Mouse (Mus musculus): ENCODE measurements around the gene Osgin1. TPM values are rescaled to one million over a fixed set of nuclear protein-coding genes. Genes with fewer than 3 reads are reported as not detected.

Osgin1 gene
- polyA plus RNA-seq, 1 experiment from 2014 or later, result 0.08 TPM

DNA sequence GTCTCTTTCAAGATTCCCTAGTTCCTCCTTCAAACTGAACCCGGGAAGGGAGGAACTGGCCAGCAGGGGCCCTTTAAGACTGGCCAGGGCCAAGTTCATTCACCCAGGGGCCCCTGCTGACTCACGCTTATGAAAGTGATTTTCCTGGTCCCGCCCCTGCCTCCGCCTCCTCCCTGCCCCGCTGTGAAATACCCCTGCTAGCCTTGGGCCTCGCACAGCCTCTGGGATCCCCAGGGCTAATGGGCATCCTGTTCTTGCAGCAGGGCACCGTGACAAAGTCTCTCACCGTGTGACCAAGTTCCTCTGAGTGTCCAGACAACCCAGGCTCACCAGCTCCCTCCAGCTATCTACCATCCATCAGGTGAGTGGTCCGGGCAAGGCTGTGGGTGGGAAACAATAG is 3.0 kb downstream of the Osgin1 start:
- Histone ChIP-seq H3K9me3 (no peaks in the 10 kb centered on the region), H3K27ac (no peak overlapping the region), H3K36me3 (no peaks in the 10 kb centered on the region), H3K9ac (no peak overlapping the region), H3K4me3 (no peak overlapping the region), H3K4me1 (replicated peaks) (peaks cover 31% of the 10 kb centered on the region), H3K27me3 (peaks cover 6% of the 10 kb centered on the region; the same call in 1 of the 2 replicates), H3K4me2 (no peak overlapping the region)
- 18% methylated on average over 9 of the region's 9 CpGs for WGBS
- ATAC-seq (ENCODE audit: low FRiP score), result no peak

- Histone ChIP-seq H3K27ac (no peak overlapping the region), H3K27me3 (peaks cover 12% of the 10 kb centered on the region; the same call in 1 of the 2 replicates), H3K4me3 (no peak overlapping the region), H3K9me3 (no peaks in the 10 kb centered on the region), H3K9ac (no peak overlapping the region), H3K36me3 (no peaks in the 10 kb centered on the region), H3K4me2 (no peak overlapping the region), H3K4me1 (replicated peaks) (peaks cover 31% of the 10 kb centered on the region)
- 75% methylated on average over 11 of the region's 11 CpGs for WGBS
- no peak for ATAC-seq (ENCODE audit: low FRiP score)
Observed at GRCm38 (mm10) chr8:119437506-119437905, 3.6 kb downstream of the Osgin1 start.

- no peak overlapping the region for H3K9ac ChIP-seq
- H3K9me3 ChIP-seq, result no peaks in the 10 kb centered on the region
- peaks cover 18% of the 10 kb centered on the region; the same call in 1 of the 2 replicates for H3K27me3 ChIP-seq
- H3K4me2 ChIP-seq, result no peak overlapping the region
- peaks cover 31% of the 10 kb centered on the region for H3K4me1 ChIP-seq (replicated peaks)
- no peak overlapping the region for H3K4me3 ChIP-seq
- WGBS, result 84% methylated on average over 6 of the region's 6 CpGs
- no peaks in the 10 kb centered on the region for H3K36me3 ChIP-seq
- ATAC-seq (ENCODE audit: low FRiP score), result no peak
- no peak overlapping the region for H3K27ac ChIP-seq
Observed at GRCm38 (mm10) chr8:119438876-119439275, 5.0 kb downstream of the Osgin1 start.

DNA sequence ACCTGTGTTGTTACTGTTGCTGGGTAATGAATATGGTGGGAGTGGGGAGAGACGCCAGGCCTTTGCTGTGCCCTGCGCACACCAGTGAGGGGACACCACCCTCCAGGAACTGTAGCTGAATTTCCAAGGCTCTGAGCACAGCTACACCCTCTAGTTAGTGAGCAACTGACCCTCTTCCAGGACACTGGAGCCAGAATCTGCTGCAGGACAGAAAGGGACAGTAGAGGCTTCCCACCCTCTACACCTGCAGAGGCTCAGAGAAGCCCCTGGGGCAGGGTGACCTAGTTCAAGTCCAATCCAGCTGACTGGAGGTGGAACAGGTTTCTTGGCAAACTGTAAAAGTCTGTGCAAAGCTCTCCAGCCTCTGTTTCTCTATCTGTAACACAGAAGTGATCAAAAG is 5.5 kb downstream of the Osgin1 start:
- Histone ChIP-seq H3K4me2 (no peak overlapping the region), H3K27ac (no peak overlapping the region), H3K27me3 (peaks cover 18% of the 10 kb centered on the region; the same call in 1 of the 2 replicates), H3K4me1 (replicated peaks) (peaks cover 31% of the 10 kb centered on the region), H3K4me3 (no peak overlapping the region), H3K36me3 (no peaks in the 10 kb centered on the region), H3K9ac (no peak overlapping the region), H3K9me3 (no peaks in the 10 kb centered on the region)
- ATAC-seq (ENCODE audit: low FRiP score), result no peak
- 94% methylated on average over 2 of the region's 2 CpGs for WGBS

GRCm38 (mm10) chr8:119439893-119440249 is 5.9 kb downstream of the Osgin1 start:
- H3K9me3 ChIP-seq, result no peaks in the 10 kb centered on the region
- no peak overlapping the region for H3K4me3 ChIP-seq
- no peaks in the 10 kb centered on the region for H3K36me3 ChIP-seq
- peak overlapping the region; percentile 9; the same call in 1 of the 2 replicates for H3K9ac ChIP-seq
- H3K4me1 ChIP-seq (replicated peaks), result peaks cover 31% of the 10 kb centered on the region
- H3K4me2 ChIP-seq, result no peak overlapping the region
- H3K27me3 ChIP-seq, result peaks cover 22% of the 10 kb centered on the region
- WGBS, result 43% methylated on average over 7 of the region's 7 CpGs
- peak overlapping the region; percentile 48; the same call in 1 of the 2 replicates for H3K27ac ChIP-seq
- ATAC-seq (ENCODE audit: low FRiP score), result peak; percentile 38

DNA sequence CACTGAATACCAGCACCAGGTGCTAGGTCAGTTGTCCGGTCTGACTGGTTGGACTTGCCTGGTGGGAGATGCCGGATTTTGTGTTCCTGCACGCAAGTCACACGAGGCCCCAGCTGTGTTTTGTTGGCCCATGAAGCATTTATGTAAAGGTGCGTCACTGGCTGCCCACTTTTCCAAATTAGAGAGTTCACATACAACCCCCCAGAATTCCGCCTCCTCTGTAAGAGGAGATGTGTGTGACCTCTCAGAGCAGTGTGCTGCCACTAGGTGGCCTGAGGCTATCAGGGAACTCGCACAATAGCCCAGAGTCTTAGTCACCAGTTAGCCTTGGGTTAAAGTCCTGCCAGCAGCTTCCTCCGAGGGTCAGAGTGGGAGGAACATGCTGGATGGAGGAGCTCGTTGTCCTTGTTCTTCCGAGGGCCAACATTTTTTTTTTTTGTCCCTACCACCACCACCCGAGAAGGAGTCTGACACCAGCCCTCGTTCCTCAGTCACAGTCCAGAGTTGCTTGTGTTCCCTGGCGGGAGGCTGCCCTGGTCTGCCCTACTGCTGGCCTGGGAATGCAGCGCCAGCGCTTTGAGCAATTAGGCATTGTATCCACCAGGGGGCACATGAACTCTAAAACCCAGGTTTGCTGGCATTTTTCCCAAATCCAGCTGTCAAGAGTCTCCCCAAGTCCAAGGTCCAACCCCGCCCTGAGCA is 6.5 kb downstream of the Osgin1 start:
- Histone ChIP-seq H3K36me3 (no peaks in the 10 kb centered on the region), H3K27ac (peak overlapping the region; percentile 48; the same call in 1 of the 2 replicates), H3K9ac (peak overlapping the region; percentile 9; the same call in 1 of the 2 replicates), H3K4me3 (no peak overlapping the region), H3K9me3 (no peaks in the 10 kb centered on the region), H3K4me1 (replicated peaks) (peaks cover 31% of the 10 kb centered on the region), H3K4me2 (peak overlapping the region; percentile 10; the same call in 1 of the 2 replicates), H3K27me3 (peaks cover 26% of the 10 kb centered on the region)
- ATAC-seq (ENCODE audit: low FRiP score), result no peak
- 11% methylated on average over 16 of the region's 16 CpGs for WGBS

- Histone ChIP-seq H3K9ac (no peak overlapping the region), H3K4me2 (no peak overlapping the region), H3K9me3 (no peaks in the 10 kb centered on the region), H3K4me3 (no peak overlapping the region), H3K27me3 (peaks cover 26% of the 10 kb centered on the region), H3K4me1 (replicated peaks) (peaks cover 31% of the 10 kb centered on the region), H3K36me3 (no peaks in the 10 kb centered on the region), H3K27ac (no peak overlapping the region)
- ATAC-seq (ENCODE audit: low FRiP score), result no peak
- 79% methylated on average over 1 of the region's 1 CpGs for WGBS
Observed at GRCm38 (mm10) chr8:119440952-119441270, 7.0 kb downstream of the Osgin1 start.

GRCm38 (mm10) chr8:119442013-119442412 is 8.1 kb downstream of the Osgin1 start:
- Histone ChIP-seq H3K9me3 (no peaks in the 10 kb centered on the region), H3K9ac (no peak overlapping the region), H3K27ac (no peak overlapping the region), H3K27me3 (peaks cover 26% of the 10 kb centered on the region), H3K36me3 (no peaks in the 10 kb centered on the region), H3K4me2 (no peak overlapping the region), H3K4me3 (no peak overlapping the region), H3K4me1 (replicated peaks) (peaks cover 32% of the 10 kb centered on the region)
- WGBS, result 75% methylated on average over 5 of the region's 5 CpGs
- ATAC-seq (ENCODE audit: low FRiP score), result no peak

GRCm38 (mm10) chr8:119442970-119443369 is 9.0 kb downstream of the Osgin1 start:
- no peaks in the 10 kb centered on the region for H3K9me3 ChIP-seq
- H3K4me1 ChIP-seq (replicated peaks), result peaks cover 36% of the 10 kb centered on the region
- no peaks in the 10 kb centered on the region for H3K36me3 ChIP-seq
- H3K27me3 ChIP-seq, result peaks cover 32% of the 10 kb centered on the region
- no peak overlapping the region for H3K4me3 ChIP-seq
- no peak overlapping the region for H3K4me2 ChIP-seq
- no peak for ATAC-seq (ENCODE audit: low FRiP score)
- H3K9ac ChIP-seq, result no peak overlapping the region
- WGBS, result 92% methylated on average over 8 of the region's 8 CpGs
- no peak overlapping the region for H3K27ac ChIP-seq

GRCm38 (mm10) chr8:119446211-119446989 is 12.5 kb downstream of the Osgin1 start, which contains the start of gene Necab2:
TSS of gene Necab2 (plus strand) at chr8:119446719.
- H3K9me3 ChIP-seq, result no peaks in the 10 kb centered on the region
- 4% methylated on average over 33 of the region's 52 CpGs for WGBS
- H3K4me1 ChIP-seq (replicated peaks), result peaks cover 31% of the 10 kb centered on the region
- H3K9ac ChIP-seq, result peak within 1 kb of the TSS; percentile 82
- ATAC-seq (ENCODE audit: low FRiP score), result peak; percentile 53
- no peaks in the 10 kb centered on the region for H3K36me3 ChIP-seq
- peak within 1 kb of the TSS; percentile 55; the same call in 1 of the 2 replicates for H3K27ac ChIP-seq
- H3K4me2 ChIP-seq, result peak within 1 kb of the TSS; percentile 77
- peak within 1 kb of the TSS; percentile 69 for H3K4me3 ChIP-seq
- H3K27me3 ChIP-seq, result peaks cover 50% of the 10 kb centered on the region

DNA sequence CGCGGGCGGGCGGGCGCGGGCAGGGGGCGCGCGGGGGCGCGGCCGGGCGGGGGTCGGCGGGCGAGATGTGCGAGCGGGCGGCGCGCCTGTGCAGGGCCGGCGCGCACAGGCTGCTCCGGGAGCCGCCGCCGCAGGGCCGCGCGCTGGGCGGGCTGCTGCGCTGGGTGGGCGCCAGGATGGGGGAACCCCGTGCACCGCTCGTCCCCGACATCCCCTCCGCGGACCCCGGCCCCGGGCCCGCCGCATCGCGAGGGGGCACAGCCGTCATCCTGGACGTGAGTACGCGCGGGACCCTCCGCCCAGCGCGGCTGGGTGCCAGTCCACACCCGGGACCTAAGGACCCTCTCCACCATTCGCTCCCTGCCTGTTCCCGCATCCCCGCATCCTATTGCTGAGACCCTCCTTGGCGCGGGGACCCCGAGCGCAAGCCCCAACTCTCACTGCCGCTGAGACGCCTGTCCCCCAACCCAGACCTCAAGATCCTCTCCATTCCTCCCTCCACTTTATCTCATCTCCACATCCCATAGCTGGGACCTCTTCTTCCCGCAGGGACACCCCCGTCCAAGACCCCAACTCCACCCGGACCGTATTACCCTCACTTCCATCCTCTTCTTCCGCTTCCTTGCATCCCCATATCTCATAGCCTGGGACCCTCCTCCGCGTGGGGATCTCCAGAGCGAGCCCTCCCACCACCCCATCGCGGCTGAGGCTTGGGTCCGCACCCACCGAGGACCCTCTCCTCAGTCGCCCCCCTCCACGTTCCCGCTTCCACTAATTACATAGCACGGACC is 13.3 kb downstream of the Osgin1 start:
- Histone ChIP-seq H3K4me1 (replicated peaks) (peaks cover 31% of the 10 kb centered on the region), H3K27ac (peak overlapping the region; percentile 55; the same call in 1 of the 2 replicates), H3K36me3 (no peaks in the 10 kb centered on the region), H3K4me2 (peak overlapping the region; percentile 77), H3K9me3 (no peaks in the 10 kb centered on the region), H3K27me3 (peaks cover 42% of the 10 kb centered on the region), H3K4me3 (peak overlapping the region; percentile 69), H3K9ac (peak overlapping the region; percentile 82)
- ATAC-seq (ENCODE audit: low FRiP score), result peak; percentile 38
- under 1% methylated on average over 59 of the region's 80 CpGs for WGBS

- Histone ChIP-seq H3K4me3 (peak overlapping the region; percentile 69), H3K9ac (peak overlapping the region; percentile 82), H3K27me3 (peaks cover 36% of the 10 kb centered on the region), H3K9me3 (no peaks in the 10 kb centered on the region), H3K4me2 (peak overlapping the region; percentile 77), H3K4me1 (replicated peaks) (peaks cover 31% of the 10 kb centered on the region), H3K36me3 (no peaks in the 10 kb centered on the region), H3K27ac (no peak overlapping the region)
- ATAC-seq (ENCODE audit: low FRiP score), result no peak
- 2% methylated on average over 17 of the region's 17 CpGs for WGBS
Observed at GRCm38 (mm10) chr8:119447781-119448170, 13.9 kb downstream of the Osgin1 start.

All from hindbrain, embryonic 13.5 days (tissue).